Mouse (Mus musculus) forebrain, embryonic 10.5 days (tissue): ENCODE data around the gene D6Ertd527e. TPM values are rescaled to one million over a fixed set of nuclear protein-coding genes. Genes with fewer than 3 reads are reported as not detected.

Source experiments
- DNase-seq: peaks from one replicate; pipeline ENCODE4 v3.0.0-alpha.2; 2017; ENCODE audit warnings: low spot score; ENCODE audit errors: extremely low spot score
- H3K27ac ChIP-seq: fragments of 300-500 bp; sonication (generic); 2 replicates; pipeline ENCODE4 v1.5.1; 2016; ENCODE audit warnings: mild to moderate bottlenecking
- H3K27me3 ChIP-seq: fragments of 300-500 bp; sonication (generic); 2 replicates; pipeline ENCODE4 v1.6.1; 2016; ENCODE audit warnings: mild to moderate bottlenecking; ENCODE audit not compliant: poor library complexity, severe bottlenecking
- H3K36me3 ChIP-seq: fragments of 300-500 bp; sonication (generic); replicated peaks from 2 replicates; pipeline ENCODE4 v1.6.1; 2016; ENCODE audit warnings: mild to moderate bottlenecking, moderate library complexity
- H3K4me1 ChIP-seq: fragments of 300-500 bp; sonication (generic); 2 replicates; pipeline ENCODE4 v1.6.1; 2016
- H3K4me3 ChIP-seq: fragments of 300-500 bp; sonication (generic); 2 replicates; pipeline ENCODE4 v1.5.1; 2016; ENCODE audit warnings: mild to moderate bottlenecking, moderate library complexity
- H3K9me3 ChIP-seq: fragments of 300-500 bp; sonication (generic); 2 replicates; pipeline ENCODE4 v1.6.1; 2016; ENCODE audit warnings: mild to moderate bottlenecking, moderate library complexity
- WGBS: fragments of 180-500 bp; shearing (Covaris S2); methylation state at CpG from one replicate; pipeline ENCODE4 v1.1.7; 2016; 5-methylcytosine and 5-hydroxymethylcytosine counted together
- polyA plus RNA-seq: library from polyadenylated mRNA; unstranded; fragments of >200 nt; fragmentation: Nextera tagmentation; extraction: Ambion mirVana; gene quantifications from 2 replicates; pipeline ENCODE4 v1.2.1, GENCODE M21; 2016

Gene D6Ertd527e
- polyA plus RNA-seq = 0.09 and 0.19 TPM in 2 replicates

GRCm38 (mm10) chr6:87104123-87104796 is at the start of gene D6Ertd527e:
Gene D6Ertd527e (plus strand): TSS chr6:87104746.
- no peak for DNase-seq
- WGBS = 87% methylated on average over 11 of the region's 11 CpGs
- no peak within 1 kb of the TSS for H3K4me3 ChIP-seq

GRCm38 (mm10) chr6:87059754-87060153 is 44.8 kb upstream of the D6Ertd527e start:
- Histone ChIP-seq H3K4me3 (no peak overlapping the region), H3K27me3 (no peaks in the 10 kb centered on the region), H3K27ac (no peak overlapping the region), H3K36me3 (peaks cover 82% of the 10 kb centered on the region), H3K9me3 (no peaks in the 10 kb centered on the region), H3K4me1 (no peaks in the 10 kb centered on the region)
- 95% methylated on average over 1 of the region's 1 CpGs for WGBS
- DNase-seq = no peak

More at GRCm38 (mm10) chr6:87104123-87104796, at the start of gene D6Ertd527e:
- Histone ChIP-seq H3K9me3 (no peaks in the 10 kb centered on the region), H3K27ac (no peak within 1 kb of the TSS), H3K36me3 (no peaks in the 10 kb centered on the region), H3K27me3 (no peaks in the 10 kb centered on the region), H3K4me1 (peaks cover 31% of the 10 kb centered on the region)

GRCm38 (mm10) chr6:87063586-87063985 is 41.0 kb upstream of the D6Ertd527e start:
- H3K4me1 ChIP-seq = no peaks in the 10 kb centered on the region
- H3K27me3 ChIP-seq = no peaks in the 10 kb centered on the region
- 94% methylated on average over 4 of the region's 4 CpGs for WGBS
- peaks cover 83% of the 10 kb centered on the region for H3K36me3 ChIP-seq
- H3K9me3 ChIP-seq = no peaks in the 10 kb centered on the region
- DNase-seq = no peak
- H3K4me3 ChIP-seq = no peak overlapping the region
- no peak overlapping the region for H3K27ac ChIP-seq

- no peak for DNase-seq
- peaks cover 91% of the 10 kb centered on the region for H3K36me3 ChIP-seq
- no peaks in the 10 kb centered on the region for H3K4me1 ChIP-seq
- no peak overlapping the region for H3K4me3 ChIP-seq
- H3K9me3 ChIP-seq = no peaks in the 10 kb centered on the region
- no peak overlapping the region for H3K27ac ChIP-seq
- H3K27me3 ChIP-seq = no peaks in the 10 kb centered on the region
- 93% methylated on average over 2 of the region's 2 CpGs for WGBS
Observed at GRCm38 (mm10) chr6:87068209-87068608, 36.3 kb upstream of the D6Ertd527e start.

- H3K4me1 ChIP-seq = no peaks in the 10 kb centered on the region
- peaks cover 90% of the 10 kb centered on the region for H3K36me3 ChIP-seq
- 95% methylated on average over 7 of the region's 7 CpGs for WGBS
- no peak for DNase-seq
- no peak overlapping the region for H3K27ac ChIP-seq
- no peak overlapping the region for H3K4me3 ChIP-seq
- H3K27me3 ChIP-seq = no peaks in the 10 kb centered on the region
- no peaks in the 10 kb centered on the region for H3K9me3 ChIP-seq
Observed at GRCm38 (mm10) chr6:87069195-87069900, 35.2 kb upstream of the D6Ertd527e start.

GRCm38 (mm10) chr6:87070641-87071040 is 33.9 kb upstream of the D6Ertd527e start:
- no peaks in the 10 kb centered on the region for H3K4me1 ChIP-seq
- H3K27me3 ChIP-seq = no peaks in the 10 kb centered on the region
- DNase-seq = no peak
- peaks cover 82% of the 10 kb centered on the region for H3K36me3 ChIP-seq
- H3K9me3 ChIP-seq = no peaks in the 10 kb centered on the region
- H3K4me3 ChIP-seq = no peak overlapping the region
- 92% methylated on average over 4 of the region's 4 CpGs for WGBS
- no peak overlapping the region for H3K27ac ChIP-seq

GRCm38 (mm10) chr6:87072759-87073158 is 31.8 kb upstream of the D6Ertd527e start:
- peaks cover 76% of the 10 kb centered on the region for H3K36me3 ChIP-seq
- H3K27me3 ChIP-seq = no peaks in the 10 kb centered on the region
- no peak for DNase-seq
- H3K4me1 ChIP-seq = no peaks in the 10 kb centered on the region
- H3K4me3 ChIP-seq = no peak overlapping the region
- 91% methylated on average over 4 of the region's 4 CpGs for WGBS
- no peaks in the 10 kb centered on the region for H3K9me3 ChIP-seq
- no peak overlapping the region for H3K27ac ChIP-seq

- Histone ChIP-seq H3K27ac (no peak overlapping the region), H3K4me1 (no peaks in the 10 kb centered on the region), H3K4me3 (no peak overlapping the region), H3K27me3 (no peaks in the 10 kb centered on the region), H3K9me3 (no peaks in the 10 kb centered on the region), H3K36me3 (peaks cover 61% of the 10 kb centered on the region)
- no peak for DNase-seq
- 91% methylated on average over 3 of the region's 3 CpGs for WGBS
Observed at GRCm38 (mm10) chr6:87075092-87075685, 29.4 kb upstream of the D6Ertd527e start.

GRCm38 (mm10) chr6:87079457-87079856 is 25.1 kb upstream of the D6Ertd527e start:
- WGBS = 73% methylated on average over 4 of the region's 4 CpGs
- peaks cover 69% of the 10 kb centered on the region for H3K36me3 ChIP-seq

GRCm38 (mm10) chr6:87085026-87085425 is 19.5 kb upstream of the D6Ertd527e start:
- Histone ChIP-seq H3K4me1 (no peaks in the 10 kb centered on the region), H3K4me3 (no peak overlapping the region), H3K27me3 (no peaks in the 10 kb centered on the region), H3K27ac (no peak overlapping the region), H3K9me3 (no peaks in the 10 kb centered on the region), H3K36me3 (peaks cover 95% of the 10 kb centered on the region)
- 86% methylated on average over 6 of the region's 6 CpGs for WGBS
- no peak for DNase-seq

More at GRCm38 (mm10) chr6:87079457-87079856, 25.1 kb upstream of the D6Ertd527e start:
- no peak overlapping the region for H3K4me3 ChIP-seq
- no peaks in the 10 kb centered on the region for H3K4me1 ChIP-seq
- no peaks in the 10 kb centered on the region for H3K9me3 ChIP-seq
- no peaks in the 10 kb centered on the region for H3K27me3 ChIP-seq
- no peak for DNase-seq
- no peak overlapping the region for H3K27ac ChIP-seq

- DNase-seq = no peak
- no peaks in the 10 kb centered on the region for H3K9me3 ChIP-seq
- H3K4me1 ChIP-seq = no peaks in the 10 kb centered on the region
- no peak overlapping the region for H3K27ac ChIP-seq
- peaks cover 67% of the 10 kb centered on the region for H3K36me3 ChIP-seq
- 94% methylated on average over 5 of the region's 5 CpGs for WGBS
- H3K4me3 ChIP-seq = no peak overlapping the region
- H3K27me3 ChIP-seq = no peaks in the 10 kb centered on the region
Observed at GRCm38 (mm10) chr6:87088356-87088755, 16.2 kb upstream of the D6Ertd527e start.

- 85% methylated on average over 3 of the region's 3 CpGs for WGBS
- Histone ChIP-seq H3K9me3 (no peaks in the 10 kb centered on the region), H3K27me3 (no peaks in the 10 kb centered on the region), H3K4me3 (no peak overlapping the region), H3K36me3 (peaks cover 41% of the 10 kb centered on the region), H3K27ac (no peak overlapping the region), H3K4me1 (no peaks in the 10 kb centered on the region)
- no peak for DNase-seq
Observed at GRCm38 (mm10) chr6:87090877-87091276, 13.7 kb upstream of the D6Ertd527e start.

- no peaks in the 10 kb centered on the region for H3K4me1 ChIP-seq
- H3K9me3 ChIP-seq = no peaks in the 10 kb centered on the region
- WGBS = 90% methylated on average over 5 of the region's 5 CpGs
- H3K27ac ChIP-seq = no peak overlapping the region
- no peak overlapping the region for H3K4me3 ChIP-seq
- H3K36me3 ChIP-seq = peaks cover 26% of the 10 kb centered on the region
- no peak for DNase-seq
- no peaks in the 10 kb centered on the region for H3K27me3 ChIP-seq
Observed at GRCm38 (mm10) chr6:87092476-87092875, 12.1 kb upstream of the D6Ertd527e start.
